Mouse (Mus musculus): ENCODE results near the gene Adk.

DNA sequence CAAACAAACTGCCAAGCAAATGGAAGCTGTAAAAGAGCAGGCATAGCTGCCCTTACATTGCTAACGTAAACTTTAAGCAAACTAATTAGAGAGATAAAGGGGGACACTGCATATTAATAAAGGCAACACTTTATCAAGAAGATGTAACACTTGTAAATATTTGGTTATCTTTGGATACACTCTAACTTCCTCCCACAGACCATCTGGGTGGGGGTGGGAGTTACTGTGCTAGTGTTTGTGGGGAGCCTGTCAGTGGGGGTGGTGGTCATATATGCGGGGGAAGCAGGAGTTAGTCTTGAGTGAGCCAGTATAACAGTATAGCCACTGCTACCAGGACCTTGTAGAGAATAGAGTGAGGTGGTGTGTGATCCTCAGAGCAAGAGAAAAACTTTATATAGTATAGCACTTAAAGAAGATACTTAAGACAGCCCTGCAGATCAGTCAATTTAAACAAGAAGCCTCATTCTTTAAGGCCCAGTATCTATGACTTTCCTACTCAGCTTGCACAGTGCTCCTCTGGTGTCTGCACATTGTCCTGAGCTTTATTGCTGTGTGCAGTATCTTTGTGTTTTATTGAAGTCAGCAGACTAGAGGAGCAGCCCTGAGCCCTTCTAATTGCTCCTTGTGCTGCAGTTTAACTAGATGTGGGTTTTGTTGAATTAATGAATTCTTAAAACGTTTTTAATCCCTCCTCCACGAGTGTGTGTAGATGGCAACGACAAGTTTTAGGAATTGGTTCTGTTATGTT lies 10.6 kb downstream of the Adk start:
- TF ChIP-seq EP300 (IDR thresholded peaks at IDR 0.05; ENCODE audit: low read depth) (0 out of 2 replicates have a peak, but pooled peaks have one; percentile 25), CTCF (IDR thresholded peaks at IDR 0.05; ENCODE audit: low read depth) (no peak)
